Mouse (Mus musculus) liver, embryonic 14.5 days (tissue): ENCODE results near the gene Tcte2.

ENCODE experiments used
- CTCF ChIP-seq: IDR thresholded peaks from 2 replicates; pipeline ENCODE4 v1.5.1; 2016; ENCODE audit warnings: antibody characterized with exemption, low read depth, control low read depth
- EP300 ChIP-seq: IDR thresholded peaks from 2 replicates; pipeline ENCODE4 v1.6.1; 2016; ENCODE audit warnings: antibody characterized with exemption, low read depth

DNA sequence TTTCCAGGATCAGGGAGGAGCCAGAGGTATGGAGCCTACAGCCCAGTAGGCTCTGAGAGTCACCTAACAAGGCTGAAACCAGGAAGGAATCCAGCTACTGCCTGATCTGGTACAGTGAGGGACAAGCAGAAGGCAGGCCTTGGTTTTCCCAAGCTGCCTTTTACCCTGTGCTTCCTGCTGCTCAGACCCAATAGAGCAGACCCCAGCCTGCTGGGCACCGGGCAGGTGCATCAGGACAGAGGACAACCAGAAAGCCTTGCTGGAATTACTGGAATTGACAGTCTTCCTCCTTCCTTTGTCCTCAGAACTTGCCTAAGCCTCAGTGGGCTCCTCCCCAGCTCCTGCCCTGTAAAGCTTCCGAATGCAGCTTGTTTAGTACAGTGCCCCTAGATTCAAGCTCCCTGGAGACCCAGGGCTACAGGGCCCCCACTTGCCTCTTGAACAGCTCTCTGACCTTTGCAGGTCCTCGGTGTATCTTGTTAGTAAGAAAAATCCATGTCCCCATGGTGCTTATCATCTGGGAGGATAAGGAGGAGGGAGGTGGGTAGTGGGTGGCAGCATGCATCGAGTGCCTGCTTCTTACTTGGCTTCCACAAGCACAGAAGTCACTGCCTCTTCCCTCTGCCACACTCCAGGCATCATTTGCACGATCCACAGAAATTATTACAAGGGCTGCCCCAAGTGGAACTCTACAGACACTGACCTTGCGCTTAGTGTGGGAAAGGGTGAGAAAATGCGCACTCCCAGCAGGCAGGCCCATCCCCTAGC, 18.5 kb downstream of the Tcte2 start:
- no peak for TF ChIP-seq CTCF
- TF ChIP-seq EP300 = no peak
